Mouse (Mus musculus): ENCODE results near the gene Kif3b. TPM values are rescaled to one million over a fixed set of nuclear protein-coding genes. Genes with fewer than 3 reads are reported as not detected.

Gene Kif3b
- polyA plus RNA-seq, 2 experiments from 2014 or later: 11.2 to 13.0 TPM

- ATAC-seq: no peak
These were observed 7.2 kb downstream of the Kif3b start for GRCm38 (mm10) chr2:153298460-153298859.

GRCm38 (mm10) chr2:153298863-153299262, 7.7 kb downstream of the Kif3b start:
- peak; percentile 39 for ATAC-seq

GRCm38 (mm10) chr2:153301123-153301522, 9.9 kb downstream of the Kif3b start:
- no peak for ATAC-seq

GRCm38 (mm10) chr2:153305240-153305639, 14.0 kb downstream of the Kif3b start:
- no peak for ATAC-seq

- ATAC-seq: no peak
These were observed 17.4 kb downstream of the Kif3b start for GRCm38 (mm10) chr2:153308586-153308985.

- ATAC-seq: no peak
These were observed 17.9 kb downstream of the Kif3b start for GRCm38 (mm10) chr2:153309106-153309505.

- no peak for ATAC-seq
These were observed 19.0 kb downstream of the Kif3b start for GRCm38 (mm10) chr2:153310228-153310627.

GRCm38 (mm10) chr2:153312884-153313283, 21.7 kb downstream of the Kif3b start:
- no peak for ATAC-seq

GRCm38 (mm10) chr2:153318408-153318807, 27.2 kb downstream of the Kif3b start:
- ATAC-seq: no peak

- ATAC-seq: peak; percentile 58
These were observed 27.9 kb downstream of the Kif3b start for GRCm38 (mm10) chr2:153319036-153319643.

- ATAC-seq: peak; percentile 80
These were observed 34.6 kb downstream of the Kif3b start for GRCm38 (mm10) chr2:153325706-153326376.

- ATAC-seq: no peak
These were observed 41.1 kb downstream of the Kif3b start for GRCm38 (mm10) chr2:153332271-153332670.

- peak; percentile 88 for ATAC-seq
These were observed 41.8 kb downstream of the Kif3b start for GRCm38 (mm10) chr2:153332981-153333380.

- no peak for ATAC-seq
These were observed 42.6 kb downstream of the Kif3b start for GRCm38 (mm10) chr2:153333822-153334232.

GRCm38 (mm10) chr2:153334281-153334680, 43.1 kb downstream of the Kif3b start:
- no peak for ATAC-seq

- ATAC-seq: peak; percentile 71
These were observed 44.9 kb downstream of the Kif3b start for GRCm38 (mm10) chr2:153336117-153336516.

GRCm38 (mm10) chr2:153338361-153339350, 47.4 kb downstream of the Kif3b start:
- ATAC-seq: peak; percentile 46

- ATAC-seq: no peak
These were observed 51.0 kb downstream of the Kif3b start for GRCm38 (mm10) chr2:153342166-153342565.

- ATAC-seq: peak; percentile 34
These were observed 51.4 kb downstream of the Kif3b start for GRCm38 (mm10) chr2:153342602-153343001.

GRCm38 (mm10) chr2:153343191-153343590, 52.0 kb downstream of the Kif3b start:
- no peak for ATAC-seq

- peak; percentile 46 for ATAC-seq
These were observed 53.8 kb downstream of the Kif3b start for GRCm38 (mm10) chr2:153345071-153345453.

GRCm38 (mm10) chr2:153345454-153346220, 54.4 kb downstream of the Kif3b start, which contains the start of gene Asxl1:
Gene Asxl1 (plus strand): TSS chr2:153345829.
- ATAC-seq: peak; percentile 88

Data from CD4-positive, CD25-positive, alpha-beta regulatory T cell, adult 4 months (primary cell).